Mouse (Mus musculus) heart, postnatal 25 days (tissue): ENCODE measurements around the gene Rasal3. TPM values are rescaled to one million over a fixed set of nuclear protein-coding genes. Genes with fewer than 3 reads are reported as not detected.

Experiments used
- DNase-seq: peaks from one replicate; pipeline ENCODE4 v3.0.0; 2022; ENCODE audit warnings: low spot score
- intact Hi-C: fragments of 180-260 bp; cut with DNase I; formaldehyde crosslinking; loops from one replicate; pipeline ENCODE4 v1.15.1; 2025
- total RNA-seq, 2 experiments: library from RNA; stranded (reverse); gene quantifications; 2 replicates each; pipeline ENCODE4 v1.2.3; 2021

The Rasal3 gene
- total RNA-seq, 2 experiments from 2014 or later = 0.91 to 1.3 TPM

DNA sequence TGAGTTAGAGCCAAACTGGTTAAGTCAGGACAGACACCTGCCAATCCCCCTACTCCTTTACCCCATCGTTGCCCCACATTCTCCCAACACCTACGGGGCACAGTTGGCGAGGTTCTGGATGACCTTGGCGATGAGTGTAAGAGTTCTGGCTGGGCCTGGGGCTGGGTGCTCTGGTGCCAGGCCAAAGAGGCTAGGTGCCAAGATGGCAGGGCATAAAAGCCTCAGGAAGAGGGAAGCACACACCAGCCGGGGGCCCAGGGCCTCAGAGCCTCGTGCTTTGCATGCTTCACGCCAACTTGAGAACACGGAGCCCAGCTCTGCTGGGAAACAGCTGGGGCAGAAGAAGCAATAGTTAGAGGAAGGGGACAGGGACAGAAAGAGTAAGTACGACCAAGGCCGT lies 9.4 kb downstream of the Rasal3 start:
- intact Hi-C loops = no loop called here
- DNase-seq = no peak

DNA sequence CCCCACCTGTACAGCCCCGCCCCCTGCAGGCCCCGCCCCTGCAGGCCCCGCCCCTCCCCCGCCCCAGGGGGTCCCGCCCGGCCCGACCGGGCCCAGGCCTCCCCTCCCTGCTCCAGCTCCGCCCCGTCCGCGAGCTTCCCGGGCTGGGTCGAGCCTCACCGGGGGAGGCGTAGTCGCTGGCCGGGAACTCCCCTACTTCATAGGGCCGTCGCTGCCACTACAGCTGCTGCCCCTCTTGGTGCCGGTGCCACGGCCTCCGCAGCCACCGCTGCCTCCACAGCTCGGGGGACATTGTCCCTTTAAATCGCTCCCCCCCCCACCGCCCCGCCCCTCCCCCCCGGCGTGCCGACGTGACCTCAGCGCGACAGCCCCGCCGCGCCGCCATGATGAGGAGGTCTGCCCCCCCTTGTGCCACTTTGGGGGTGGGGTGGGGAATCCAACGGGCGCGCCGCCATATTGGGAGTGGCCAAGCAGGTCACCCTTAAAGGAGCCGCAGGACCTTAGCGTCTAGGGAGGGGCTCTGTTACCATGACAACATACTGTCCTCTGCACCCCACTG lies 14.2 kb downstream of the Rasal3 start, which contains the start of gene Wiz:
Gene Wiz (minus strand): TSS at position 339 of the 559 bp plus-strand sequence.
- intact Hi-C loops = loop anchor here (1.0 to 5.0 kb wide), 3 partner anchors 25 to 103 kb away; partner anchors contain the start of gene Akap8l
- peak; percentile 89 for DNase-seq

DNA sequence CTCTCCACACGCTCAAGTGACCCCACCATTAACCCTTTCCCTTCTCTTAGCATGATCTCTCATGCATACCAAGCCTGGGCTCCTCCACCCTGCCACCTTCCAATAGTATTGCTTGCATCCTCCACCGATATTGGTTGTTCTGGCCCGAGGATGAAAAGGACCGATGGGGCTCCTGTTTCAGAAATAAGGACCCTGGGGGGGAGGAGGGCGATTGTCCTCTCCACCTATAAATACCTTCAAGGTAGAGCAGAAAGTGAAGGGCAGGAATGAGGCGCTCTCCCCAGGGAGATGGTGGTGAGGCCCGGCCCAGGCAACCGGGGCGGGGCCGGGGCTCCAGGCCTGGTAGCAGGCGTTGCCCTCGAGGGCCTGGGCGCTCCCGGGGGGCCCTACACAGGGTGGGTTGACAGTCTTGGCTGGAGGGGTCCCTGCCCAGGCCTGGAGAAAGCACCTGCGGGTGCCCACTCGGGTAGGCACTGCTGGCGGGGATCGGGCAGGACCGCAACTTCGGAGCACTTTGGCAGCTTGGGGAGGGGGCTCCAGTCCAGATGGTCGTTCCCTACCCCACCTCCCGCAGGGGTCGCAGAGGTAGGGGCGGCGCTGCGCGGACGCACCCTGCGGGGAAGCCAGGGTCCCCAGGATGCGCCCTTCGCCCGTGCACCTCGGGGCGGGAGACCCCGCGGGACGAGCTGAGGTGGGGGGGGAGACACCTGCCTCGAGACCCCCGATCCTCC lies 14.8 kb downstream of the Rasal3 start:
- intact Hi-C loops = loop anchor here (1.0 to 5.0 kb wide), 3 partner anchors 24 to 104 kb away; partner anchors contain the start of gene Akap8l
- DNase-seq = no peak

DNA sequence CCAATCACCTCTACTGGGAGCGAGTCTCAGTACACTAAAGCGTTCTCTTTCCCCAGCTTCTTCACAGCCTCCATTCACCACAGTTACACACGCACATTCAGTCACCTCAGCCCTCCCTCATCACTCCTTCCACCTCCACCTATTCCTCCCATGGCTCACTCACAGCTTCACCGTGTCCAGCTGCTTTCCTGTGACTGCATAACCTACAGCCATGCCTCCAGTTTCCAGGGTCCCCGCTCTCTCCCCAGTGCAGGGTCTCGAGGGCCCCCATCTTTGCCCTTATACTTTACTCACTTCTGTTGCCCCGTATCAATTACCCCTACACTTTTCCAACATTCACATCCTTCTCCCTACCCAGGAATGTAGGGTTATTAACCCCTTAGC lies 15.4 kb downstream of the Rasal3 start:
- no peak for DNase-seq
- intact Hi-C loops = loop anchor here (5.0 kb wide), 2 partner anchors 36 to 104 kb away; partner anchors contain the start of gene Akap8l

DNA sequence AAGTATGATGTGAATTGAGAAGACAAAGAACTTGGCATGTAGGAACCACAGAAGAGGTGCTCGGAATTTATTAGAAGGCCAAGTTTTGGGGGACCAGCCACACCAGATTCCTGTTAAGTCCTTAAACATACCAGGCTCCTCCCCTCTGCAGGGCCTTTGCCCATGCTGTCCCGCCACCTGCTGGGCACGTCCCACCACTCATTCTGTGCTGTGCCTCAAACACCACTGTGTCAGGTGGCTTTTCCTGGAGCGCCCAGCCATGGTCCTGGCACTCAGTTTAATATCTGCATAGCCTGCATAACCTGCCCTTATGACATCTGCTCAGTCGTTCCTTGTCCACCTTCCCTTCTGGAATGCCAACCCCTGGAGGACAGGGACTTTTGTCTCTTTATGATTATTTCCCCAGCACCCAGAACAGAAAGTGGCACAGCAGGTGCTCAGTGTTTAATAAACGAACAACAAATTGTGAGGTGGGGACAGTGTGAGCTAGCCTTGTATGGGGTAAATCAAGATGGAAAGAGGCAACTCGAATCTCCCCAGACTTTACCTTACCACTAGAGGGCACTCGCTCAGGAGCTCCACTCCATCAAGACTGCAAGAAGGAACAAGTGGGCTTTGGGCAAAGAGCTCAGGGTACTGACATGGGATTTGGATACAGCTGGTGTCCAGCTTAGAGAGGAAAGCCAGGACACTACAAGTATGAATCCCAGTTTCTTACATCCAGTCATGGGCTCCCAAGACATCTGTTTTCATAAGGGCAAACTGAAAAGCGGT lies 16.5 kb downstream of the Rasal3 start:
- no peak for DNase-seq
- intact Hi-C loops = loop anchor here (5.0 kb wide), 2 partner anchors 35 to 105 kb away; partner anchors contain the start of gene Akap8l

DNA sequence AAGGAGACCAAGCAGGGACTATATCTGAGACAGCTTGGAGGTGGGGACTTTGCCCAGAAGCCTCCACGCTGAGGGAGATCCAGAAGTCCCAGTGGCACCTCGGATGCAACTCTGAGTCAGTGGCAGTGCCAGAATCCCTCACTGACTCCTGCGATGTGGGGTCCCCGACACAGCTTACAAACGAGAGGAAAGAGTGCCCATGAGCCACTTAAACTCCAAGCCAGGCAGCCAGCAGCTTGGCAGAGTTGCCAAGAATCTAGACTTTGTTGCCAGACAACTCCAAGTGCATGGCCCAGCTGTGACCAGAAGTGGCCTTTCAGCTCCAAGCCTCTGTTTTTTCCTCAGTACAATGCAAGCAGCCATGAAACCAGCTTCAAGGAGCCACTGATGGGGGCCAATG lies 19.7 kb downstream of the Rasal3 start:
- intact Hi-C loops = no loop called here
- DNase-seq = peak; percentile 14

DNA sequence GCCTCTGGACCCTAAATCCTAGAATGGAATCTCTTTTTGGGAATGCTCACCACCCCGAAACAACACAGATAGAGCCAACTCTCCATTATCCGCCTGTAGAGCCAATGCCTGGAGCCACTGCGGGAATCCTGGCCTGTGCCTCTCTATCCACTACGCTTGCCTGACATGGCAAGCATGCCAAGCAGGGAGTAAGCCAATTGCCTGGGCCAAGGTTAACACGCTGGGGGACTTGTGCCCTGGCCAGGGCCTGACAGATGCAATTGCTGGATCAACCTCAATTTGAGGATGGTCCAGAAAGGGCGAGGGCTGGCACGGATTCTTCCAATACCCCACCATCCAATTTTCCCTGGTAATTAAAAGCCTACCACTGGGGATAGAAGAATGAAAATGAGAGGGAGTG lies 20.8 kb downstream of the Rasal3 start:
- intact Hi-C loops = no loop called here
- DNase-seq = peak; percentile 25

DNA sequence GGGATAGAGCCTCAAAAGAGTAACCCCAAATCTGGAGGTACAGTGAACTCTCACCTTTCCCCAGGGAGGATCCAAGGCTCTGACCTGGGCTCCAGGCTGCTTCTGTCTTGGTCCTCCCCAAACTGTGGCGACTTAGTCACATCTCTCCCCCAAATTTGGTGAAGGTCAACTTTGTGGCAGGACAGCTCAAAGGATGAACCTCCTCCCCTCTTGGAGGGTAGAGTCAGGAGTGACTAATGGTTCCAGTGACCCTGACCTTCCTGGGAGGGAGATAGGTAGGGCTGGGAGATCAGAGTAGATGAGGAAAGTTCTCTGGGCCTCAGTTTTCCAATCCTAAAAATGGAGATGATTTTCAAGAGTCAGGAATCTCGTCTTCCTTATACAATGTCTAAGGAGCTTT lies 24.6 kb downstream of the Rasal3 start:
- intact Hi-C loops = no loop called here
- DNase-seq = no peak

DNA sequence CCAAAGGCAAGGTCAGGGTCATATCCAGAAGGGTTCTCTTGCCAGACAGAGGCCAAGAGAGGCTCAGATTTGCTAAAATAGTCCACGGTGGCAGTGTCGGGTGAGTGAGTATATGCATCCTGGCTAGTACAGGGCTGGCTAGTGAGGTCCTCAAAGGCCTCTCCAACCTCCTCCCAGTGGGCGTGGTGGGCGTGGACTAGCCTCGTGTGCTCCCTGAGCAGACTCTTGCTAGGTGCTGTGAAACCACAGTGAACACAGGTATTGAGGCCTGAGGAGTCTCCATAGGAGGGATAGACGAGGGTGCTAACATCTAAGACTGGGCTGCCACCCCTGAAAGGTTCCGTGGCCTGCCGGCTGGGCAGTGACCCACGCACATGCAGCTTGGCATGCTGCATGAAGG lies 26.2 kb downstream of the Rasal3 start:
- intact Hi-C loops = no loop called here
- no peak for DNase-seq

DNA sequence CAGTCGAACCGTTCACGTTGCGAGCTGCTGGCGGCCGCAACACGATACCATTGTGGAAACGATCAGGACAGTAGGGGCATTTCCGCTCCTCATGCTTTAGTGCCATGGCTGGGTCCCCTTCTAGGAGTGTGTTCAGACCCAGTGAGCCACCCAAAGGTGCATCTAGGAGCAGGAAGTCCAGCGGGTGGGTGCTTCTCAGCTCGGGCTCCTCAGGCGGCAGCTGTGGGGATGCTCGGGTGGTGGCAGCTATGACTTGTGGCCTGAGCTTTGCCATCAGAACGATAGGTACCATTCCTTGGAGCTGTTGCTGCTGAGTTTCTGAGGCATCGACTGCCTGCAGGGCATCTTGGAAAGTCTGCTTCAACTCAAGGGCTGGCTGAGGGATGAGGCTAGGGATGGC lies 26.9 kb downstream of the Rasal3 start:
- no peak for DNase-seq
- intact Hi-C loops = no loop called here

DNA sequence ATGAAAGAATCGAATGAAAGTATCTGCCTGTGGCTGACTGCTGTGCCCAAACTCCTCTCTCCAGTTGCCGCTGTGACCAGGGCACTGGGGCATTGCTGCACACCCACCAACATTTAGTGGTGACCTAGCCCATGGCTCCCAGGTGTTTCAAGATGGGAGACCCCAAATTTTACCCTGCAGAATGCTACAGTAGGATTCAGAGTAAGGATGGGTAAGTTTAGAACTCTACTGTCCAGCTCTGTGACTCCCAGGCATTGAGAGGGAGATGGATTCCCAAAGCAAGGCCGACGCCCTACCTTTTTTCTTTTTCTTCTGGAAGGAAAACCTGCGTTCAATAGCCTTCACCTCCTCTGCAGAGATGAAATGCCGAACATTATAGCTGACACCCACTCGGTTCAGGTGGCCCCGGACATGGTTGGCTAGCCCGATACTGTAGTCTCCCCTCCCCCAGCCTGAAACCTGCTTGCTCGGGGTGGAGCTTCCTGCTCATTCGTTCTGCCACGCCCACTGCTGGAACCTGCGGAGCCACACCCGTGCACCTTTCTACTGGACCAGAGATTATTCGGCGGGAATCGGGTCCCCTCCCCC lies 34.3 kb downstream of the Rasal3 start:
- DNase-seq = no peak
- intact Hi-C loops = no loop called here

DNA sequence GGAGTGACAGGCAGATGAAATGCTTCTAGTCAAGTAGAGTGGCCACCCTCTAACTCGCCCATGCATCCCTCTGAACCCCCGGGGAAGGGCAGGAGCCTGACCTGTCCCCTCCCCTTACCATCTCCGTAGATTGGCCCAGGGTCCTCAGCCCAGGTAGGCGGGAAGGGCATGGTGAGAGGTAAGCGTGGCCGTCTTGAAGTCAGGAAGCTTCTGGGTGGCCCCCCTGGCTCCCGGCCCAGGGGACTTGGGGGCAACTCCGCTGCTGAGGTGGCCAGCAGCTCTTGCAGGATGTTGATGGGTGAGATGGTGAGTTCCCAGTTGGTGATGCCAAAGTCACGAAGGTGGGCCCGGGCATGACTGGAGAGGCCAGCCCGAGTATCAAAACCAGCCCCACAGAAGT lies 35.7 kb downstream of the Rasal3 start:
- DNase-seq = no peak
- intact Hi-C loops = no loop called here

DNA sequence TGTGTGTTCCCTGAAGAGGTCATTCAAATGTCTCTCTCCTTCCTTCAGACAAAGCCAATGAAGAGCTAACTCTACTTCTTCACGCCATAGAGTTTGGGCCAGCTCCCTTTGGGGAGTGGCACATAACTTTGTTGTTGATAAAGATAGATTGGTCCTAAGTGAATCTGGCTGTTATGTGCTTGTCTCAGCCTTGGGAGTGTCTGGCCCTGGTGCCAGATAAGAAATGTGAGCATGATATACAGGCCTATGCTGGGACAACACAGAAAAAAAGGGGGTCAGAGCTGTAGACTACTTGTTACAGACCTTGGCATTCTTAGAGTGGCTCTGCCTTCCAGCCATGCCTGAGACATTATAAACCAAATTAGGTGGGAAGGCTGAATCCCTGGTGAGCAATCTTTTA lies 38.1 kb downstream of the Rasal3 start:
- DNase-seq = no peak
- intact Hi-C loops = no loop called here

DNA sequence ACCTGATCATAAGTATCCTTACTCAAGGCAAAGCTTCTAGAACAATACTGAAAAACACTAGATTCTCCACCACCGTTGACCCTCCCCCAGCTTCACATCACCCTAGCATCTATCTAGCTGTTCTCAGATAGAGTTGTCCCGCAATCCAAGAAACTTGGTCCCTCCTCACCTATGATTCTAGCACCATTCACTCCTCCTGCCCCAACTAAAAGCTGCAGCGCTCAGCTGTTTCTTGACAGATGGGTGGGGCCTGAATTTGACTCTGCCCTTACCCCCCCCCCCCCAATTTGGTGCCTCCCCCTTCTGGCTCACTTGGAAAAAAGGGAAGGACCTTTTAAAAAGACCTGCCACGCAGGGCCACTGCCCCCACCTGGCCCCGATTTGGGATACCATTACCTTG lies 38.5 kb downstream of the Rasal3 start:
- intact Hi-C loops = loop anchor here (1.0 to 5.0 kb wide), 2 partner anchors 24 to 43 kb away; partner anchors contain the start of genes Akap8 and Wiz
- no peak for DNase-seq

DNA sequence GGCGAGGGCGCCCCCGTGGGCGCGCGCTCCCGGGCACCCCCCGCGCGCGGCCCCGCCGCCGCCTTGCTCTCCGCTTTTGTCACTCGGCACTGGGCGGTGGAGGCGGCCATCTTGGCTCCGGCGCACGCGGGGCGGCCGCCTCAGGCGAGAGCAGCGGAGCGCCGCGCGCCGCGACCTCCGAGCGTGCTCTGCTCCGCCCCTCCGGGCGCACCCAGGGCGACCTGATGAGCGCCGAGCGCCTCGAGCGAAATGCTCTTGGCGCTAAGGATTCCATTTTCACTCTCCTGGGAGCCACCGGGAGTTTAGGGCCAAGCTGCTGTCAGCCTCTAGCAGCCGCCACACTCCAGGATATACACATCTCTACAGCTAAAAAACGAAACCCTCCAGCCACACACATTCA lies 39.1 kb downstream of the Rasal3 start:
- peak; percentile 81 for DNase-seq
- intact Hi-C loops = loop anchor here (1.0 to 5.0 kb wide), 2 partner anchors 25 to 42 kb away; partner anchors contain the start of genes Akap8 and Wiz

DNA sequence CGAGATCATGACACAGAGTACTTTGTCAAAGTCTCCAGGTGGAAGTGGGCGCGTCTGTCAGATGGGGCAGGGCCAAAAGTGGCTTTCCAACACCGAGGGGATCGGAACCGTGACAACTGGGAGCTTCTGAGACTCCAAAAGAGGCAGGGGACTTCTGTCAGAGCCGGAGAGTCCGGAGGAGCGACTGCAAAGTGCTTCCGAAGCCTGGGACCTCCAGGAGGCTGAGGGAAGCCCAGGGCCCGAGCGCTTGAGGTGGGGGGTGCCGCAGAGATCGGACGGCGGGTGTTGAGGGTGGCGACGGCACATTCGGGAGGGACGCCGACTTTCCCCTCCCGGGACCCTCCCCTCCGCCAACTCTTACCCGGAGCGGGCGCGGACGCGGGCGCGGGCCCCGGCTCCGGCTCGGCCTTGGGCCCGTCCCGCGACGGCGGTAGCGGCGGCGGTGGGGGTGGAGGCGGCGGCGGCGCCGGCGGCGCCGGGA lies 39.5 kb downstream of the Rasal3 start:
- intact Hi-C loops = loop anchor here (1.0 to 5.0 kb wide), 2 partner anchors 25 to 42 kb away; partner anchors contain the start of genes Akap8 and Wiz
- no peak for DNase-seq

DNA sequence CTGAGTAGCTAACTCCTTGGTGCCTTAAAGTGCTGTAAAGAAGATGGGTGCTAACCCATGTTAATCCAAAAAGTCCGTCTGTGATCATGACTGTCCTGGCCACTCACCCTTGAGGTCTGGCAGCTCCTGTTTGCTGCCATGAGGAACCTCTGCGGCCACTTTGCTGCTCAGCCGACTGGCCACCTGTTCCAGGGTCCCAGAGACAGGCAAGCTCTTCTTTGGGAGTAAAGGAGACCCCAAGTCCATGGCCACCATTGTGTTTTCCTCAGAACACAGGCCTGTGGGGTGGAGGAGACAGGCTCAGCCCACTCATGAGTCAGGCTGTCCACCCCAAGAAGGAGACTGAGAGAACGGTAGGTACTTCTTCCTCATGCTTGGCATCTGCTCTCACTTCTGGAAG lies 40.7 kb downstream of the Rasal3 start:
- intact Hi-C loops = loop anchor here (5.0 kb wide), 1 partner anchor 40 kb away; the partner anchor contains the start of gene Akap8
- DNase-seq = no peak

DNA sequence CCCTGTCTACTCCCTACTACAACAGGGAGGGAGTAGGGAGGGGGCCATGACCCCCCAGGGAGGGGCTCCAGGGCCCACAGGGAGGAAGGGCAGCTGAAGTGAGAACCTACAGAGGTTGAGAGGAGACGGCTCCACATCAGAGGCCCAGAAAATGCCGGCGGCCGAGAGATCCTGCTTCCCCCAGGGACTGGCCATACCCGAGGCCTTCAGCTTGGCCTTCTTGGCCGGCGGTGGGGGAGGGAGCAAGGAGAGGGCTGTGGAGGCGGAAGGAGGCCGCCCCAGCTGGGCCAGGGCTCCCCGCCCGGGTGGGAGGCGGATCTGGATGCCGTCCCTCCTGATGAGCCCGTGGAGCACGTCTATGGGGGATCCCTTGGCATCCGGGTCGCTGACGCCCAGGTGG lies 43.5 kb downstream of the Rasal3 start:
- intact Hi-C loops = loop anchor here (5.0 kb wide), 1 partner anchor 38 kb away; the partner anchor contains the start of gene Akap8

DNA sequence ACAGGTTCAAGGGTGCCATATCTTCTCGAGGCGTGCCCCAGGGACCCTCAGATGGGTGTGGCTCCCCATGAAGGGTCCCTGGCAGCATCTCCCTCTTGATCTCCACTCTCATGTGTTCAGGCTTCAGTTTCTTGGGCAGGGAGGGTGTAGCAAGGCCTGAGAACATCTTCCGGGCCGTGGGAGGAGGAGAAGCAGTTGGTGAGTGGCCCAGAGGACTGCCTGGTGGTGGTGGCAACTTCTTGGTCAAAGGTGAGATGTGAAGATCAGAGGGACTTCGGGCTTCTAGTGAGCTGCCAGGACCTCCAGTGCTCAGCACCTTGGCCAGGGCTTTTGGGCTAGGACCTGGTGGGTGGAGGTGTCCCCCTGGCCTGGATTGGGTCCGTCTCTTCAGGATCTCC lies 44.4 kb downstream of the Rasal3 start:
- no peak for DNase-seq
- intact Hi-C loops = no loop called here

More for the DNA sequence above, 43.5 kb downstream of the Rasal3 start:
- DNase-seq = no peak
